Mouse (Mus musculus): ENCODE results near the gene Tgm2. TPM values are rescaled to one million over a fixed set of nuclear protein-coding genes. Genes with fewer than 3 reads are reported as not detected.

Tgm2 gene
- polyA plus RNA-seq, 1 experiment from 2014 or later = 39.7 TPM

DNA sequence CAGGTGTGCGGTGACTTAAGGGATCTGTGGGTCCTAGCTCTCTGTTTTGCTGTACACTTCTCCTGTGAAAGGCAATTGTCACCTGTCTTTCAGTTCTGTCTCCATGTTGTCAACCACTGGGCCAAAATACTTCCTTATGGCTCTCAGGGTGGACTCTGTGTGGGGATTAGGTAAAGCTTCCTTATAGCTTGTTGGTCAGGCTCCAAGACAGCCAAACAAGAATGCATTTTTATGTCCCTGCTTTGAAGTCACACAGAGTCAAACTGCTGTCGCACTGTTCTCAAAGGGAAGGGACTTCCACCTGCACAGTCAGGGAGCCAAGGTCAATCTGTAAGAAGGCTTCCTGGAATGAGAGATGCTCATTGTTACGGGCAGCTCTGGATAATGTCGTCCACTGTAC is 31.9 kb upstream of the Tgm2 start:
- Histone ChIP-seq H3K4me1 (peaks cover 52% of the 10 kb centered on the region), H3K9ac (no peak overlapping the region), H3K27ac (peak overlapping the region; percentile 86), H3K9me3 (replicated peaks) (no peaks in the 10 kb centered on the region), H3K4me2 (no peak overlapping the region), H3K36me3 (no peaks in the 10 kb centered on the region), H3K4me3 (replicated peaks) (no peak overlapping the region), H3K27me3 (no peaks in the 10 kb centered on the region)
- 73% methylated on average over 4 of the region's 4 CpGs for WGBS
- ATAC-seq (replicated peaks; ENCODE audit: low FRiP score) = no peak

GRCm38 (mm10) chr2:158177574-158177973 is 31.3 kb upstream of the Tgm2 start:
- no peak overlapping the region for H3K4me3 ChIP-seq (replicated peaks)
- H3K9me3 ChIP-seq (replicated peaks) = no peaks in the 10 kb centered on the region
- H3K36me3 ChIP-seq = no peaks in the 10 kb centered on the region
- H3K4me2 ChIP-seq = no peak overlapping the region
- H3K27me3 ChIP-seq = no peaks in the 10 kb centered on the region
- WGBS = 76% methylated on average over 3 of the region's 3 CpGs
- no peak for ATAC-seq (replicated peaks; ENCODE audit: low FRiP score)
- H3K9ac ChIP-seq = no peak overlapping the region
- H3K27ac ChIP-seq = no peak overlapping the region
- H3K4me1 ChIP-seq = peaks cover 52% of the 10 kb centered on the region

- Histone ChIP-seq H3K4me2 (no peak overlapping the region), H3K27me3 (no peaks in the 10 kb centered on the region), H3K9ac (no peak overlapping the region), H3K4me3 (replicated peaks) (no peak overlapping the region), H3K27ac (no peak overlapping the region), H3K36me3 (no peaks in the 10 kb centered on the region), H3K9me3 (replicated peaks) (no peaks in the 10 kb centered on the region), H3K4me1 (peaks cover 52% of the 10 kb centered on the region)
- WGBS = 93% methylated on average over 9 of the region's 9 CpGs
- ATAC-seq (replicated peaks; ENCODE audit: low FRiP score) = no peak
These were observed 30.5 kb upstream of the Tgm2 start for GRCm38 (mm10) chr2:158176763-158177162.

GRCm38 (mm10) chr2:158175433-158175832 is 29.2 kb upstream of the Tgm2 start:
- Histone ChIP-seq H3K4me1 (peaks cover 52% of the 10 kb centered on the region), H3K4me3 (replicated peaks) (no peak overlapping the region), H3K27ac (no peak overlapping the region), H3K9ac (no peak overlapping the region), H3K27me3 (no peaks in the 10 kb centered on the region), H3K4me2 (no peak overlapping the region), H3K36me3 (no peaks in the 10 kb centered on the region), H3K9me3 (replicated peaks) (no peaks in the 10 kb centered on the region)
- WGBS = 60% methylated on average over 3 of the region's 3 CpGs
- ATAC-seq (replicated peaks; ENCODE audit: low FRiP score) = no peak

DNA sequence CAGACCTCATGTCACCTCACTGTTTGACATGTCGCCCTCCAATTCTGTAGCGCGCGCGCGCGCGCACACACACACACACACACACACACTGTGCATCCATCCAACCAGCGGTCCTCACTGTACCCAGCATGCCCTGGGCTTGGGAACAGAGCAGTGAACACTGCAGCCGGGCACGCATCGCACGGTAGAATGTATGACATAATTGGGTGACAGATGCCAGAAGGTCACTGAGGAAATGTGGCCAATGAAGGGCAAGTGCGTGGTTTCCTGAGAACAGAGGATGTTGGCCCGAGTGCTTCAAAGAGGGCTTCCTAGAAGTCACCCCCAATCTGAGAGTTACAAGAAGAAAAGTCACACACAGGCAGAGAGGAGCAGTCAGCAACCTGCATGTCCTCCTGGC is 28.7 kb upstream of the Tgm2 start:
- Histone ChIP-seq H3K9ac (no peak overlapping the region), H3K4me2 (no peak overlapping the region), H3K27me3 (no peaks in the 10 kb centered on the region), H3K27ac (no peak overlapping the region), H3K36me3 (no peaks in the 10 kb centered on the region), H3K4me3 (replicated peaks) (no peak overlapping the region), H3K9me3 (replicated peaks) (no peaks in the 10 kb centered on the region), H3K4me1 (peaks cover 48% of the 10 kb centered on the region)
- ATAC-seq (replicated peaks; ENCODE audit: low FRiP score) = no peak
- WGBS = 82% methylated on average over 15 of the region's 15 CpGs

- 69% methylated on average over 5 of the region's 5 CpGs for WGBS
- no peaks in the 10 kb centered on the region for H3K36me3 ChIP-seq
- H3K4me3 ChIP-seq (replicated peaks) = no peak overlapping the region
- H3K9ac ChIP-seq = no peak overlapping the region
- H3K9me3 ChIP-seq (replicated peaks) = no peaks in the 10 kb centered on the region
- no peaks in the 10 kb centered on the region for H3K27me3 ChIP-seq
- peaks cover 43% of the 10 kb centered on the region for H3K4me1 ChIP-seq
- no peak overlapping the region for H3K27ac ChIP-seq
- no peak overlapping the region for H3K4me2 ChIP-seq
- ATAC-seq (replicated peaks; ENCODE audit: low FRiP score) = no peak
These were observed 28.2 kb upstream of the Tgm2 start for GRCm38 (mm10) chr2:158174438-158174837.

DNA sequence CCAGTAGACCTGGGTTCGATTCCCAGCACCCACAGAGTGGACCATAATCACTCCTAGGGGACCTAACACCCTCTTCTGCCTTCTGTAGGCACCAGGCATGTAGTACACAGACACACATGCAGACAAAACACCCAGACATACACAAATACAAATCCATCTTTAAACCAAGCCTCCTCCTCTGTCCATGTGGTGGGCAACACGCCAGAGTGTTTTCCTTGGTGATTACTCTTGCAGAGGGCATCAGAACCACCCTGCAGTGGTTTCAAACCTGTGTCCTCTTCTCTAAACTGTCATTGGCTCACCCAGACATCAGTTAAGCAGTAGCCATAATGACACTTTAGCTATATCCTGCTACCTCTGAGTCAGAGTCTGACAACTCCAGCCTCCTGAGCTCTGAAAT is 24.2 kb upstream of the Tgm2 start:
- 88% methylated on average over 2 of the region's 2 CpGs for WGBS
- Histone ChIP-seq H3K27me3 (no peaks in the 10 kb centered on the region), H3K36me3 (no peaks in the 10 kb centered on the region), H3K4me3 (replicated peaks) (no peak overlapping the region), H3K4me2 (no peak overlapping the region), H3K9me3 (replicated peaks) (no peaks in the 10 kb centered on the region), H3K27ac (no peak overlapping the region), H3K9ac (no peak overlapping the region), H3K4me1 (peaks cover 44% of the 10 kb centered on the region)
- no peak for ATAC-seq (replicated peaks; ENCODE audit: low FRiP score)

- no peaks in the 10 kb centered on the region for H3K9me3 ChIP-seq (replicated peaks)
- no peak for ATAC-seq (replicated peaks; ENCODE audit: low FRiP score)
- H3K27me3 ChIP-seq = no peaks in the 10 kb centered on the region
- no peak overlapping the region for H3K4me2 ChIP-seq
- H3K4me1 ChIP-seq = peaks cover 41% of the 10 kb centered on the region
- H3K4me3 ChIP-seq (replicated peaks) = no peak overlapping the region
- no peaks in the 10 kb centered on the region for H3K36me3 ChIP-seq
- H3K27ac ChIP-seq = no peak overlapping the region
- WGBS = 86% methylated on average over 7 of the region's 7 CpGs
- H3K9ac ChIP-seq = no peak overlapping the region
These were observed 23.5 kb upstream of the Tgm2 start for GRCm38 (mm10) chr2:158169771-158170170.

DNA sequence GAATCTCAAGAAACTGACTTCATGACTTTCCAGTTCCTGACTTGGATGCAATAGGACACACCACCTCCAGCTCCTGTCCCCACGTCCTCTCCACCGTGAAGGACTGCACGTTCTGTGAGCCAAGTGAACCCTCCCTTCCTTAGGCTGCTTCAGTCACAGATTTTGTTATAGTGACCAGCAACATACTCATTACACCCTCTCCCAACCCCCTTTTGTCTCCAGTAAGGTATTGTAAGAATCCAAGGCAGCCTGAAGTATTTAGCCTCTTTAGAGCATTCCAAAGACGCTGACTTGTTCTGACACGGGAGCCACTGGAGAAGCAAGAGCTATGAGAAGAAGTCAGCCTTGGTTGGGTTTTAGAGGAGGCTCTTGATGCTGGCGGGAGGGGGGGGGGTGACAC is 23.1 kb upstream of the Tgm2 start:
- ATAC-seq (replicated peaks; ENCODE audit: low FRiP score) = no peak

GRCm38 (mm10) chr2:158168741-158169211 is 22.5 kb upstream of the Tgm2 start:
- peaks cover 35% of the 10 kb centered on the region for H3K4me1 ChIP-seq
- peak; percentile 57 for ATAC-seq (replicated peaks; ENCODE audit: low FRiP score)
- H3K9me3 ChIP-seq (replicated peaks) = no peaks in the 10 kb centered on the region
- no peak overlapping the region for H3K4me3 ChIP-seq (replicated peaks)
- H3K27me3 ChIP-seq = no peaks in the 10 kb centered on the region
- no peak overlapping the region for H3K9ac ChIP-seq
- H3K36me3 ChIP-seq = no peaks in the 10 kb centered on the region
- no peak overlapping the region for H3K4me2 ChIP-seq
- H3K27ac ChIP-seq = no peak overlapping the region
- WGBS = 52% methylated on average over 8 of the region's 8 CpGs

More for the DNA sequence above, 23.1 kb upstream of the Tgm2 start:
- Histone ChIP-seq H3K9ac (no peak overlapping the region), H3K9me3 (replicated peaks) (no peaks in the 10 kb centered on the region), H3K4me2 (no peak overlapping the region), H3K36me3 (no peaks in the 10 kb centered on the region), H3K27me3 (no peaks in the 10 kb centered on the region), H3K4me1 (peaks cover 39% of the 10 kb centered on the region), H3K4me3 (replicated peaks) (no peak overlapping the region), H3K27ac (no peak overlapping the region)
- WGBS = 76% methylated on average over 6 of the region's 6 CpGs

- Histone ChIP-seq H3K9me3 (replicated peaks) (no peaks in the 10 kb centered on the region), H3K27me3 (no peaks in the 10 kb centered on the region), H3K27ac (peak overlapping the region; percentile 42; the same call in 1 of the 2 replicates), H3K4me1 (peaks cover 42% of the 10 kb centered on the region), H3K9ac (no peak overlapping the region), H3K4me3 (replicated peaks) (no peak overlapping the region), H3K36me3 (no peaks in the 10 kb centered on the region), H3K4me2 (no peak overlapping the region)
- no peak for ATAC-seq (replicated peaks; ENCODE audit: low FRiP score)
- WGBS = 64% methylated on average over 9 of the region's 9 CpGs
These were observed 21.4 kb upstream of the Tgm2 start for GRCm38 (mm10) chr2:158167496-158168205.

DNA sequence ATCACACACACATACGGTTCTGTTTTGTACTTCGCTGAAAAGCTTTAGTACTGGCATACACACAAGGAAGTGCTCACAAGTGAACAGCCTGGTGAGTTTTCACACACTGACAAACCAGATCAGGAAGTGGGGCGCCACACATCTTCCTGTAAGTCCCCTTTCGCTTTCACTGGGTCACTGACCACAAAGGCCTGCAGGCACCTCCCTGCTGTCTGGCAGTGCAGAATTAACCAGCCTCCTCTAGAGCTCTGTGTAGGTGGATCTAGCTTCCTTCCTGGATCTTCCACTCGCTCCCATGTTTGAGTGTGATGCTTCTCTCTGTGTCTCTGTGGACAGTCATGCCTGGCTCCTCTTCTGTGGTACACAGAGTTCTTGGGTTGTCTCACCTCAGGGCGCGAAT is 20.4 kb upstream of the Tgm2 start:
- Histone ChIP-seq H3K36me3 (no peaks in the 10 kb centered on the region), H3K4me3 (replicated peaks) (no peak overlapping the region), H3K9ac (no peak overlapping the region), H3K9me3 (replicated peaks) (no peaks in the 10 kb centered on the region), H3K4me1 (peaks cover 42% of the 10 kb centered on the region), H3K4me2 (no peak overlapping the region), H3K27me3 (no peaks in the 10 kb centered on the region), H3K27ac (peak overlapping the region; percentile 61)
- WGBS = 49% methylated on average over 7 of the region's 7 CpGs
- ATAC-seq (replicated peaks; ENCODE audit: low FRiP score) = peak; percentile 18; the same call in 1 of the 2 replicates

DNA sequence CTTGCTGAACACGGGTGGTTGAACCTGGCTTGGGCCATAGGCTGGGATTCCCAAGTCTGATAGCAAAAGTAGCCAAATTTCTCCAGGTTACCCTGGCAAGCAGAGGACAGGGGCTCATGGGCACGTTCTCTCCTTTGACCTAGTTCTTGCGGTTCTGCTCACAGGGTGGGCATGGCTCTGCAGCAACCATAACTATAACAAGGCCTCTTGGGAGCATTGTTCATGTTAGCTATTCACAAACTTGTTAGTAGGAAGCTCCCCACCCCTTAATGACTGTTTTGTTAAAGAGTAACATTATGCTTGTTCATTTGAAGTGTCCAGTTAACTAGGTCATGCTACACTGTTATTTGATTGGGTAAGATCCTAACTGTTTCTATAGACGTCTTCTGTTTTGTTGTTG is 19.5 kb upstream of the Tgm2 start:
- Histone ChIP-seq H3K4me1 (peaks cover 42% of the 10 kb centered on the region), H3K9ac (no peak overlapping the region), H3K27me3 (no peaks in the 10 kb centered on the region), H3K4me2 (no peak overlapping the region), H3K27ac (peak overlapping the region; percentile 54), H3K9me3 (replicated peaks) (no peaks in the 10 kb centered on the region), H3K36me3 (no peaks in the 10 kb centered on the region), H3K4me3 (replicated peaks) (no peak overlapping the region)
- WGBS = 62% methylated on average over 4 of the region's 4 CpGs
- no peak for ATAC-seq (replicated peaks; ENCODE audit: low FRiP score)

Measured in kidney, embryonic 15.5 days (tissue).